Mouse (Mus musculus): ENCODE data around the gene Tuft1. TPM values are rescaled to one million over a fixed set of nuclear protein-coding genes. Genes with fewer than 3 reads are reported as not detected.
"Not testable (repeated sequence)": the region's sequence is repeated elsewhere in the genome, so short reads cannot be mapped to it uniquely, and the experiment has no call there.

The Tuft1 gene
- polyA plus RNA-seq, 1 experiment from 2014 or later: 9.0 TPM

- Histone ChIP-seq H3K27ac (no peak overlapping the region), H3K4me3 (ENCODE audit: inconsistent target) (no peak overlapping the region), H3K79me2 (ENCODE audit: inconsistent target) (no peaks in the 10 kb centered on the region), H3K36me3 (ENCODE audit: inconsistent target) (no peaks in the 10 kb centered on the region)
- 74% methylated on average over 16 of the region's 16 CpGs for WGBS (ENCODE audit: missing documents)
Observed at GRCm38 (mm10) chr3:94680783-94681182, 22.1 kb upstream of the Tuft1 start.

GRCm38 (mm10) chr3:94680032-94680431 is 21.4 kb upstream of the Tuft1 start:
- not testable (repeated sequence) for H3K79me2 ChIP-seq (ENCODE audit: inconsistent target); H3K27ac ChIP-seq; H3K4me3 ChIP-seq (ENCODE audit: inconsistent target); H3K36me3 ChIP-seq (ENCODE audit: inconsistent target)
- 97% methylated on average over 12 of the region's 12 CpGs for WGBS (ENCODE audit: missing documents)

- Histone ChIP-seq H3K36me3 (ENCODE audit: inconsistent target) (no peaks in the 10 kb centered on the region), H3K4me3 (ENCODE audit: inconsistent target) (no peak overlapping the region), H3K27ac (no peak overlapping the region), H3K79me2 (ENCODE audit: inconsistent target) (no peaks in the 10 kb centered on the region)
- 84% methylated on average over 8 of the region's 8 CpGs for WGBS (ENCODE audit: missing documents)
Observed at GRCm38 (mm10) chr3:94679351-94679841, 20.7 kb upstream of the Tuft1 start.

GRCm38 (mm10) chr3:94675101-94675500 is 16.4 kb upstream of the Tuft1 start:
- H3K36me3 ChIP-seq (ENCODE audit: inconsistent target); H3K4me3 ChIP-seq (ENCODE audit: inconsistent target); H3K27ac ChIP-seq; H3K79me2 ChIP-seq (ENCODE audit: inconsistent target): not testable (repeated sequence)
- WGBS (ENCODE audit: missing documents): 90% methylated on average over 9 of the region's 9 CpGs

- not testable (repeated sequence) for H3K79me2 ChIP-seq (ENCODE audit: inconsistent target); H3K4me3 ChIP-seq (ENCODE audit: inconsistent target)
- WGBS (ENCODE audit: missing documents): 90% methylated on average over 5 of the region's 7 CpGs
Observed at GRCm38 (mm10) chr3:94665896-94666295, 7.2 kb upstream of the Tuft1 start.

GRCm38 (mm10) chr3:94665060-94665802 is 6.6 kb upstream of the Tuft1 start:
- not testable (repeated sequence) for H3K79me2 ChIP-seq (ENCODE audit: inconsistent target); H3K36me3 ChIP-seq (ENCODE audit: inconsistent target); H3K4me3 ChIP-seq (ENCODE audit: inconsistent target); H3K27ac ChIP-seq
- WGBS (ENCODE audit: missing documents): 91% methylated on average over 3 of the region's 5 CpGs

More at GRCm38 (mm10) chr3:94665896-94666295, 7.2 kb upstream of the Tuft1 start:
- not testable (repeated sequence) for H3K27ac ChIP-seq; H3K36me3 ChIP-seq (ENCODE audit: inconsistent target)

GRCm38 (mm10) chr3:94660841-94661240 is 2.2 kb upstream of the Tuft1 start:
- H3K27ac ChIP-seq; H3K79me2 ChIP-seq (ENCODE audit: inconsistent target); H3K36me3 ChIP-seq (ENCODE audit: inconsistent target); H3K4me3 ChIP-seq (ENCODE audit: inconsistent target): not testable (repeated sequence)
- WGBS (ENCODE audit: missing documents): 96% methylated on average over 2 of the region's 2 CpGs

GRCm38 (mm10) chr3:94659142-94659748 is 573 bp upstream of the Tuft1 start:
- H3K4me3 ChIP-seq (ENCODE audit: inconsistent target); H3K36me3 ChIP-seq (ENCODE audit: inconsistent target); H3K79me2 ChIP-seq (ENCODE audit: inconsistent target); H3K27ac ChIP-seq: not testable (repeated sequence)
- WGBS (ENCODE audit: missing documents): 40% methylated on average over 8 of the region's 10 CpGs

- not testable (repeated sequence) for H3K36me3 ChIP-seq (ENCODE audit: inconsistent target); H3K27ac ChIP-seq; H3K79me2 ChIP-seq (ENCODE audit: inconsistent target)
- 24% methylated on average over 12 of the region's 47 CpGs for WGBS (ENCODE audit: missing documents)
- H3K4me3 ChIP-seq (ENCODE audit: inconsistent target): peak overlapping the region; percentile 28
Observed at GRCm38 (mm10) chr3:94657852-94658739, 576 bp downstream of the Tuft1 start.

GRCm38 (mm10) chr3:94653967-94654366 is 4.7 kb downstream of the Tuft1 start:
- H3K79me2 ChIP-seq (ENCODE audit: inconsistent target); H3K27ac ChIP-seq; H3K36me3 ChIP-seq (ENCODE audit: inconsistent target); H3K4me3 ChIP-seq (ENCODE audit: inconsistent target): not testable (repeated sequence)
- WGBS (ENCODE audit: missing documents): 91% methylated on average over 1 of the region's 1 CpGs

GRCm38 (mm10) chr3:94650409-94650808 is 8.3 kb downstream of the Tuft1 start:
- Histone ChIP-seq H3K79me2 (ENCODE audit: inconsistent target) (no peaks in the 10 kb centered on the region), H3K27ac (no peak overlapping the region)
- 93% methylated on average over 7 of the region's 7 CpGs for WGBS (ENCODE audit: missing documents)

GRCm38 (mm10) chr3:94648755-94649590 is 9.7 kb downstream of the Tuft1 start:
- 78% methylated on average over 6 of the region's 6 CpGs for WGBS (ENCODE audit: missing documents)
- no peaks in the 10 kb centered on the region for H3K79me2 ChIP-seq (ENCODE audit: inconsistent target)
- no peaks in the 10 kb centered on the region for H3K36me3 ChIP-seq (ENCODE audit: inconsistent target)
- H3K4me3 ChIP-seq (ENCODE audit: inconsistent target): no peak overlapping the region
- no peak overlapping the region for H3K27ac ChIP-seq

More at GRCm38 (mm10) chr3:94650409-94650808, 8.3 kb downstream of the Tuft1 start:
- H3K4me3 ChIP-seq (ENCODE audit: inconsistent target): no peak overlapping the region
- no peaks in the 10 kb centered on the region for H3K36me3 ChIP-seq (ENCODE audit: inconsistent target)

- not testable (repeated sequence) for H3K79me2 ChIP-seq (ENCODE audit: inconsistent target); H3K36me3 ChIP-seq (ENCODE audit: inconsistent target); H3K27ac ChIP-seq; H3K4me3 ChIP-seq (ENCODE audit: inconsistent target)
- WGBS (ENCODE audit: missing documents): 96% methylated on average over 2 of the region's 2 CpGs
Observed at GRCm38 (mm10) chr3:94642495-94643162, 16.0 kb downstream of the Tuft1 start, which contains the start of gene Gm10972. Gene Gm10972, plus strand, starts transcription at chr3:94643112.

Measured in macrophage (primary cell).